Mouse (Mus musculus): ENCODE results near the gene Gpr146.

Gene Gpr146

DNA sequence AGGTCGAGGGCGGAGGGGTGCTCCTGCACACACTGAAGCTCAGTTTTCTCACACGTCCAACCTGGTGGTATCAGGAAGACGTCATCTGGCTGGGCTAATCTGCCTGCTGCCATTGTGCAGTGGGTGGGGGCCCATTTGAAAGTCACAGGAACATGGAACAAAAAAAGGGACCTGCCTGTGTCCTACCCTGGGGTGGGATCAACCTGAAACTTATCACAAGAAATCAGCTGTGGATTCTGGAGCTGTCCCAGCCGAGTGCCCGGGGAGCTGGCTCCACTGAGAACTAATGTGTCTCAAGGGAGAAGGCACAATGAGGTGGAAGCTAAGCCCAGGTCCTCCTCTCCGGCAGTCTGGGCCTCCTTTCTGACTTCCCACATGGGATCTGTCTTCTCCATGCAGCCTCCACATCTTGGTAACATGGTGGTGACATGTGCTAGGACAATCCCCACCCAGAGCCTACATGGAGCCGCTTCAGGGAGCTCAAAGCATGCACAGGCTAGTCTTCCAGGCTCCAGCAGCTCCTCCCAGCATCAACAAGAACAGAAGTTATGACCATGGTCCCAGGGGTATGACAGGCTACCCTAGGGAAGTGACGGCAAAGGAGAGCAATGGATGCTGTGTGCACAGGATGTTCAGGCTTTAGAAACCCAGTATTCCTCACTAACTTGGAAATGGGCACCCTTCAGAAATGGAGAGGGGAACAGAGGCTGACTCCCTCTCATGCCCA, 56.5 kb downstream of the Gpr146 start:
- DNase-seq, result no peak

DNA sequence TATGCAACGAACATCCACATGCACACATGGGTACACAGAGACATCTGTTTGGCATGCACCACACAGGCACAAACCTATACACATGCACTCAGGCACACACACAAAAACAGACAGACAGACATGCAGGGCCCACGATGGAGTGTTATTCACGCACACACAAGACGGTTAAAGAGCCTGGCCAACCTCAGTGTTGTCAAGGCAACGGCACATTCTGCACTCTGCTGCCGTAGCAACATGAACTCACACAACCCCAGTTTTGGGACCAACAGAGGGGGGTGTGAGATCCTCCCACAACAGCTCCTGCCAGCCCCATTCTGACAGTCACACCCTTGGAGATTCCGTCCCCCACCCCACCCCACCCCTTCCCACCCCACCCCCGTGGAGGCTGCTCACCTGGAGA, 57.4 kb downstream of the Gpr146 start:
- no peak for DNase-seq

DNA sequence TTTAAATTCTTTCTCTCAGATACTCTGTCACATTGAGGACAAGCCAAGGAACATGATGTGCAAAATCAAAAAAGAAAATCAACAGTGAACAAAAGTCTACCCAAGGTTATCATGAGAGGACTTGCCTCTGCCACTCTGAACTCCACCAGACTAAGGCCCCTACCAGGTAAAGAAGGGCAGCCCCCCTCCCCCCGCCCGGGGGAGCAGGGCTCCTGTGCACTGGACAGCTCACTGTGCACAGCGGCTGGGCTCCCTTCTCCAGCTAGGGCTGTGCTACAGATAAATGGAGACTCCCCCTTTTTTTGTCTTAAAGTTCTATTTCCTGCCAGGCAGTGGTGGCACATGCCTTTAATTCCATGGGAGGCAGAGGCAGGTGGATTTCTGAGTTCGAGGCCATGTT, 60.3 kb downstream of the Gpr146 start:
- no peak for DNase-seq

DNA sequence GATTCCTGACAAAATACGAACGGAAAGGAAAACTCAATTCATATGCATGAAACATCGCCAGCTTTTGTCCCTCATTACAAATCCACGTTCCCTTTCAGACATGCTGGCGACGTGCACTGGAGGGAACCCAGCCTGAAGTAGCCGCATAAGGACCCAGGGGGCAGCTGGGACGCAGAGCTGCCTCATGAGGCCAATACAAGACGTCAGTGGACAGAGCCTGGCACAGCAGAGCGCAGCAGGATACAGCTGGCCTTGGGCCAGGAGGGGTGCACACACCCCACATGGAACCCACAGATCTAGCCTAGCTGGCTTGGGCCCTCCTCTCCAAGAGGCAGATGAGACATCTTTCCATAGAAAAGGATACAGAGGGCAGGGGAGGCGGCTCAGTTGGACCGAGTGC, 60.9 kb downstream of the Gpr146 start:
- DNase-seq, result no peak

DNA sequence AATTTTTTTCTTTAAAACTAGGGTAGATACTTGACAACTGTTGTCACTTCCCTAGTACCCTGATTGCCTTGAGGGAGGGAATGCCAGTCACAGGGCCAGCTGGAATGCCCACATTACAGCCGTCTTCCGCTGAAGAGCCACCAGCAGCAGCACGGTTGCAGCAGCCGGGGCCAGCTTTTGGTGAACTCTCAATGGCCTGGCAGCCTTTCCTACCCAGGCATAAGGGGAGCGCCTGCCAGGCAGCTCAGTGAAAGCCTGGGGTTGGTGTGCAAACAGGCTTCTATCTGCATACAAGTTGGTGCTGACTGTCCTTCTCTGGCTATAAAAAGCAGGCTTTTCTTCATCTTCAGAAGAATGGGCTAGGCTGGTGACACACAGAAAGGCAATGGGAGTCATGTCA, 63.0 kb downstream of the Gpr146 start:
- no peak for DNase-seq

DNA sequence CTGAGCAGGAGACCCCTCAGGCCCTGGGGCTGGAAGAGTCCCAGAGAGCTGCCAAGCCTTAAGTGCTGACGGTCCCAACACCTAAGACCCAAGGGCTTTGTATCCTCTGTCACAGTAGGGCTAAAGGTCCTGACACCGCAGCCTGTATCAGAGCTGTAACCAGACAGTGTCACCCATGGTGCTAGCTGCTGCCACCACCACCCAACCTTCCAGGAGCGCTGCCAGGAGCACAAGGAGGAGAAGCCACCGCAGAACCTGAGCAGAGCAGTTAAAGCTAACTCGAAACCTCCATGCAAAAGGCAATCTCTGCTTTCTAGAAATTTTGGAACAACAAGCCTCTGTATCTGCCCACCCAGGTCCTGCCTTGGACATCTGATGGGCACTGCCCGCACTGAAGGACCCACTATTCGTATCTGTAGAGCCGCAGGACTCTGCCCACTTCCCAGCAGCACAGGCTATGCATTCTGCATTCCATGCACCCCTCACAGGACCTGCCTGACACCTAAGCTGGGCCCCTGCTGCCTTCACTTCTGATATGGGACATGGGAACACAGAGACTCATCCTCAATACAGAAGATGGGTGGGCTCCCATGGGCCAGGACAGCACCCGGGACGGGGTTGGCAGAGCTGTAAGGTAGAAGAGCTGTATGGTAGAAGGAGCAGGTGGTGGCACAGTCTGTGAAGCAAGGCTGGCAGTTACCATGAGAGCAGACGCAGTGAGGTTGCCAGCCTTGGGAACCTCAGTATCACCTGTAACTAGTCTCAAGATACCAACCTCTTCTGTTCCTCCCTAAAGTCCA, 63.6 kb downstream of the Gpr146 start:
- no peak for DNase-seq

DNA sequence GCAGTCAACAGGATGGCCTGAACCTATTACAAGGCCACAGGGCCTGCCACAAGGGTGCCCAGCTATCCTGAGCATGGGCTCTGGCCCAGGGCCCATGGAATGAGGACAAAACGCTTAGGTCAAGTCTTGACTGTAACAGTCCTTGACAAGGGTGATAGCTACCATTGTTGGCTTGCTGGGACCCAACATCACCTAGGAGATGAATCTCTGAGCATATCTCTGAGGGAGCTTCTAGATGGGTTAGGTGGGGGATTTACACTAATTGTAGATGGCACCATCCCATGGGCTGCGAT, 64.2 kb downstream of the Gpr146 start:
- DNase-seq, result no peak

DNA sequence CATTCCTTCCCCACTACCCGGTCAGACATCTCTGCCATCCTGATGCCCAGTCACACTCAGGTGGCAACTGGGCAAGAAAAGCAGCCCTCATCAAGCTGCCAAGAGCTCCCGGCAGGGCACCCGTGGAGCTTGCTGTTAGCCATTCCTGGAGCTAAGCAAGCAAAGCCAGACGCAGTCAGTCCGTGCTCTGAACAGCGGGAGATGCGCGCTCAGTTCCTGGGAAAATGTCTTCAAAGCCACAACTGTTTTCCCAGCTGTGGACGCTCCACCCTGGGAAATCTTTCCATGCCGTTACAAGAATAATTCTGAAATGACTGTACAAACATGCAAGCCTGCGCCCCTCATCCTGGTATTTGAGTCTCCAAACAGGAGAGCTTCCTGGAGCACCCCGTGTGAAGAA, 64.9 kb downstream of the Gpr146 start:
- DNase-seq, result no peak

DNA sequence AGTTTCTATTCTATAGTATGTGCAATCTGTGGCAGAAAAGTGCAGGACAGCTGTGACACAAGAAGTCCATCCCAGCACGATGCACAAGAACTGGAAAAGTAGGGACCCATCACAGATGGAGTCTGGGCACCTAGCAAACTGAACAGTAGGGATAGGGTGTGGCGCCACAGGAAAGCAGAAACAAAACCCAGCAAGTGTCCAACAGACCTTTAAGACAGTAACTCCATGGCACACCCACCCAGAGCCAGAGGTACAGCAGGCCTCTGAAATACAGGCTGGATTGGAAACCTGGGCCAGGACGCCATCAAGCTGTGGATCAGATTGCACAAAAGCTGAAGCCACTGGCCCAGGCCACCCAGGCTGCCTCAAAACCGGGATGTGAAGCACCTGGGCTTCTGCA, 65.5 kb downstream of the Gpr146 start:
- DNase-seq, result no peak

DNA sequence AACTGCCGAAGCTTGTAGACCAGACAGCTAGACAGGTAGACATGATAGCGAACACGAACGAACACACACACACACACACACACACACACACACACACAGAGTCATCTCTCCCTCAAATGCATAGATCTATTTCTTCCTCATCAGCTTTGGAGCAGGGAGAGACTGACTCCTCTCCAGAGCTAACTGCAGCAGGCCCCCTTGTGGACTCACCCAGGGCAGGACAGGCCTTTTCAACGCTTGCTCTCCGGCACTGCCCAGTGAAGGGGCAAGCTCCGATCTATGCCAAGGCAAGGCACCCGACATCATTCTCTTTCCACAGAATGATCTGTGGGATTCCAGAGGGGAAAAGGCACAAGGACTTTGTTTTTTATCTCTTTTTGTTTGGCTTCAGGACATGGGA, 67.8 kb downstream of the Gpr146 start:
- no peak for DNase-seq

Data from kidney, adult 8-10 months (tissue).